Mouse (Mus musculus): ENCODE data around the gene Rnase11. TPM values are rescaled to one million over a fixed set of nuclear protein-coding genes. Genes with fewer than 3 reads are reported as not detected.
A peak's percentile ranks its signal among the peaks of the same experiment; 100 is the strongest.

The Rnase11 gene
- polyA plus RNA-seq, 1 experiment from 2014 or later = not detected

DNA sequence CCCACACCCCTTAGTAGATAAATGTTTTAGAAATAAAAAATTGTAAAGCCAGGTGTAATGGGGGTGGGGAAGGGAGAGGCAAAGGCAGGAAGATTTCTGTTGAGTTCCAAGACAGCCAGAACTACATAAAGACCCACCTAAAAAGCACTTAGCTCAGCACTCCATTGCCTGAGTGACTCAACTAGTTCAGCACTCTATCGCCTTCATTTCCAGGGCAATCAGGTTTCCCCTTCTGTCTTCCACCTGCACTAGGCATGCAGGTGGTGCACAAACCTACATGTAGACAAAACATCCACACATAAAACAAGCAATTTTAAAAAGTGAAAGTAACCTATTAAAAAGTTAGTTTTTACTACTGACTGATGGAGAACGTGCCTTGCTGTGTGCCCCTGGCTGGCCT, 35.1 kb upstream of the Rnase11 start:
- 0 out of 2 replicates have a peak, but pooled peaks cover 2% of the 10 kb centered on the region for H3K27me3 ChIP-seq (ENCODE audit: control insufficient read depth, insufficient read depth, low read length)
- H3K9ac ChIP-seq (ENCODE audit: low read depth, low read length) = no peak overlapping the region
- no peaks in the 10 kb centered on the region for H3K36me3 ChIP-seq (ENCODE audit: control insufficient read depth, insufficient read depth, low read length)
- WGBS = 90% methylated on average over 2 of the region's 2 CpGs
- no peaks in the 10 kb centered on the region for H3K9me3 ChIP-seq (ENCODE audit: control insufficient read depth, low read length)
- no peak overlapping the region for H3K4me2 ChIP-seq (replicated peaks; ENCODE audit: low read depth, low read length)
- no peaks in the 10 kb centered on the region for H3K4me1 ChIP-seq (replicated peaks; ENCODE audit: control insufficient read depth, insufficient read depth, low read length)
- DNase-seq (ENCODE audit: low spot score) (no peak), ATAC-seq (ENCODE audit: low FRiP score) (no peak)
- no peak overlapping the region for H3K4me3 ChIP-seq (ENCODE audit: low read depth, low read length)
- no peak overlapping the region for H3K27ac ChIP-seq (ENCODE audit: low read depth, low read length)

DNA sequence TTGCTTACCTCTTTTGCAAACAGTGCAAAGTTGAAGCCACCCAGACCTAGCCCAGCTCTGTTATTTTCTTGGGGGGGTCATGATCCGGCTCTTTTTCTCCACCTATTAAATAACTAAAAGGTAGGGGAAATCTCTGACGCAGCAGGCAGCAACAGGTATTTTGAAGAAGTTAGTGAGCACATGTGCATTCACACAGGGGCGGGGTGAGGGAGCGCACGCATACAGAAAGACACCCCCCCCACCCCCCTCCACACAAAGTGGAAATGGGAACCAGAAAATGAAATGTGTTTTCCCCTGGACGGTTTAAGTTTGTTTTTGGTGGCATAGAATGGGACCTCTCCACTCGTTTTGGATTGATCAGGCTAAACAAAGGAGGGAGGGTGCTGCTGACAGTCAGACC, 33.8 kb upstream of the Rnase11 start:
- no peaks in the 10 kb centered on the region for H3K36me3 ChIP-seq (ENCODE audit: control insufficient read depth, insufficient read depth, low read length)
- 0 out of 2 replicates have a peak, but pooled peaks cover 2% of the 10 kb centered on the region for H3K27me3 ChIP-seq (ENCODE audit: control insufficient read depth, insufficient read depth, low read length)
- DNase-seq (ENCODE audit: low spot score) (no peak), ATAC-seq (ENCODE audit: low FRiP score) (no peak)
- 0 out of 2 replicates have a peak overlapping the region, but pooled peaks have one; percentile 10 for H3K4me3 ChIP-seq (ENCODE audit: low read depth, low read length)
- H3K4me1 ChIP-seq (replicated peaks; ENCODE audit: control insufficient read depth, insufficient read depth, low read length) = no peaks in the 10 kb centered on the region
- no peak overlapping the region for H3K27ac ChIP-seq (ENCODE audit: low read depth, low read length)
- no peaks in the 10 kb centered on the region for H3K9me3 ChIP-seq (ENCODE audit: control insufficient read depth, low read length)
- 11% methylated on average over 7 of the region's 7 CpGs for WGBS
- H3K4me2 ChIP-seq (replicated peaks; ENCODE audit: low read depth, low read length) = peak overlapping the region; percentile 73
- no peak overlapping the region for H3K9ac ChIP-seq (ENCODE audit: low read depth, low read length)

DNA sequence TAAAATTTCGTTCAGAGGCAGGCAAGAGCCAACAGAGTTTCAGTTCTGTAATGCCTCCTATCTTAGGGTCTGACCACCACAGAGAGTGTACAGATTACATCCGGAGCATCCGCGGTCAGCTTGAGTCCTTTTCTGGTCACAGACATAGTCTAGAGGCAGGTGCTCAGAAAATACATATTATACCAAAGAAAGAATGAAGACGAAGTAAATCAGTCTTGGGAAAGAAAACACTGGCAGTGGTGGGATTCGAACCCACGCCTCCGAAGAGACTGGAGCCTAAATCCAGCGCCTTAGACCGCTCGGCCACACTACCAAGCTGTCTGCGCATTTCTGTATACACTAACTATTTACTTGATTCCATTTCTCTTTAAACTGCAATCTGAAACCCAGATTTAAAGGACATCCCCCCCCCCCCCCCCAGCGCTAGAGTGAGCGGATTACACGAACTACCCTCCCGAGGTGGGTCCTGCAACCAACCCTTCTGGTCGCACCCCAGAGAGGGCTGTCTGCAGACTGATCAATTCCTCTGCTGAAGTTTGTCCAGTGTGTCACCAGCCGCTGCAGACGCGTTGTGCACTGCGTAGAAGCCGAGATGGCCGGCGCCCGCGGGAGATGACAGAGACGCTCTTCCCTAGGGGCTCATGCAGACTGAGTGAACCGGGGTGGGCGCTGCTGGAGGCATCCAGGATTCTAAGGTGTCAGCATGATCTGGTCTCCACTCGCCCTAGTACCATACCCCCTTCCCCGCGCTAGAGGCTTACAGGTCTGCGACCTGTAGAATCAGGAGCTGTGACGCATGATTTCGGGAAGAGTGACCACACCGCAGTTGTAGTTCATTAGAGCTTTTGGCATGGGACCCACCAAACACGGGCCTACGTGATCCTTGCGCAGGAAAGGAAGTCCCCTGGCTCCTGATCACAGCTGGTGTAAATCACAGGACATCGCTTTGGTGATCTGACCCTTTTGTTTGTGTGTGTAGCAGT, 32.9 kb upstream of the Rnase11 start:
- H3K4me1 ChIP-seq (replicated peaks; ENCODE audit: control insufficient read depth, insufficient read depth, low read length) = no peaks in the 10 kb centered on the region
- peak overlapping the region; percentile 73 for H3K4me2 ChIP-seq (replicated peaks; ENCODE audit: low read depth, low read length)
- ATAC-seq (ENCODE audit: low FRiP score) (peak; percentile 77), DNase-seq (ENCODE audit: low spot score) (peak; percentile 79)
- H3K4me3 ChIP-seq (ENCODE audit: low read depth, low read length) = peak overlapping the region; percentile 47
- no peaks in the 10 kb centered on the region for H3K9me3 ChIP-seq (ENCODE audit: control insufficient read depth, low read length)
- 0 out of 2 replicates have a peak, but pooled peaks cover 2% of the 10 kb centered on the region for H3K27me3 ChIP-seq (ENCODE audit: control insufficient read depth, insufficient read depth, low read length)
- peak overlapping the region; percentile 24; the same call in 1 of the 2 replicates for H3K9ac ChIP-seq (ENCODE audit: low read depth, low read length)
- 4% methylated on average over 39 of the region's 40 CpGs for WGBS
- no peak overlapping the region for H3K27ac ChIP-seq (ENCODE audit: low read depth, low read length)
- no peaks in the 10 kb centered on the region for H3K36me3 ChIP-seq (ENCODE audit: control insufficient read depth, insufficient read depth, low read length)

DNA sequence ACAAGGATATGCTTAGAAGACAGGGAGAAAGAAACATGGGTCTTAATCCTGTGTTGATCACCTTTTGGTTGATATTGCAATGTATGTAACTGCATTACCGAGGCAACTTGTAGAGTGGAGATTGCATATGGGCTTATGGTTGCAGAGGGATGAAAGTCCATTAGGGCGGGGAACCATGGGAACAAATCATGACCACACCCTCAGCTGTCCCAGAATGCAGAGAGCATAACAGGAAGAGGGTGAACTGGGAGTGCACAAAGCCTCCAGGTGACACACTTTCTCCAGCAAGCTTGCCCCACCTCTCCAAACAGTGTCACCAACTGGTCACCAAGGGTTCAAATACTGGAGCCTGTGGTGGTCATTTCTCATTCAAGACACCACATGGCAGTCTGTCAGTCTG, 31.1 kb upstream of the Rnase11 start:
- ATAC-seq (ENCODE audit: low FRiP score) = no peak

DNA sequence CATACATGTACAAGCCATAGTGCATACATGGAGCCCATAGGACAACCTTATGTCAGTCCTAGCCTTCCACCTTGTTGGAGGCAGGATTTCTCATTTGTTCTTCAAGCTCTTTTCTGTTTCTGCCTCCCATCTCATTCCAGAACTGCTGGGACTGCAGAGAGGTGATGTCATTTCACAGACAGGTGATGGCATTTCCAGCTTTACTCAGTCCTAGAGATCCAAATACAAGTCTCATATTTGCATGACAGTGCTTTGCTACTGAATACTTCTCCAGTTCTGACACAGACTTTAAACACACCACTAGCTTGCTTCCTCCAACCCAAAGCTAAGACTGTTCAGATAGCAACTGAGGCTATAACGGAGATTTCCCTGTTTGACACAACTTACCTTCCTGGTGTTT, 29.2 kb upstream of the Rnase11 start:
- Histone ChIP-seq H3K4me1 (replicated peaks; ENCODE audit: control insufficient read depth, insufficient read depth, low read length) (no peaks in the 10 kb centered on the region), H3K9me3 (ENCODE audit: control insufficient read depth, low read length) (no peaks in the 10 kb centered on the region), H3K9ac (ENCODE audit: low read depth, low read length) (no peak overlapping the region), H3K4me2 (replicated peaks; ENCODE audit: low read depth, low read length) (no peak overlapping the region), H3K4me3 (ENCODE audit: low read depth, low read length) (no peak overlapping the region), H3K27me3 (ENCODE audit: control insufficient read depth, insufficient read depth, low read length) (0 out of 2 replicates have a peak, but pooled peaks cover 2% of the 10 kb centered on the region), H3K27ac (ENCODE audit: low read depth, low read length) (no peak overlapping the region), H3K36me3 (ENCODE audit: control insufficient read depth, insufficient read depth, low read length) (no peaks in the 10 kb centered on the region)
- ATAC-seq (ENCODE audit: low FRiP score) = no peak
- 78% methylated on average over 1 of the region's 1 CpGs for WGBS
- DNase-seq (ENCODE audit: low spot score) = no peak

More for the DNA sequence above, 31.1 kb upstream of the Rnase11 start:
- Histone ChIP-seq H3K4me1 (replicated peaks; ENCODE audit: control insufficient read depth, insufficient read depth, low read length) (no peaks in the 10 kb centered on the region), H3K9ac (ENCODE audit: low read depth, low read length) (no peak overlapping the region), H3K27me3 (ENCODE audit: control insufficient read depth, insufficient read depth, low read length) (0 out of 2 replicates have a peak, but pooled peaks cover 2% of the 10 kb centered on the region), H3K4me3 (ENCODE audit: low read depth, low read length) (no peak overlapping the region), H3K27ac (ENCODE audit: low read depth, low read length) (no peak overlapping the region), H3K4me2 (replicated peaks; ENCODE audit: low read depth, low read length) (no peak overlapping the region), H3K36me3 (ENCODE audit: control insufficient read depth, insufficient read depth, low read length) (no peaks in the 10 kb centered on the region), H3K9me3 (ENCODE audit: control insufficient read depth, low read length) (no peaks in the 10 kb centered on the region)
- no peak for DNase-seq (ENCODE audit: low spot score)
- 96% methylated on average over 2 of the region's 2 CpGs for WGBS

DNA sequence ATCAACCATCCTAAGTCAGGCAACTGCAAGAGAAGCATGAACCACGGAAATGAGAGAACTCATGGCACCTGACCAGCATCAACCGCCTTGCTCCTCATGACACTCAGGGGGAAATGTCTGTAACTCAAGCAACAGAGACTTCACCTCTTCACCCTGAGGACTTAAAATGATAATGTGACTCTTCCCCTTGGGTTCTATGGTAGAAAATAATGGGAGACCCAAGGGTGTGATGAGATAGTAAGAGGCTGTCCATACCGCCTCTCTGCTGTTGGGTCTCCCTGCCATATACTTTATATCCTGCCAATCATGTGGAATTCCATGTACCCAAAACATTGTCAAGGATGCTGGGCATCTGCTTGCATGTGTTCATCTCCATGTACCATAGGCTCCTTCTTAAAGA, 24.4 kb upstream of the Rnase11 start, which contains the start of gene Olfr750:
Gene Olfr750, minus strand, starts transcription at position 101 of the 400 bp plus-strand sequence.
- H3K4me2 ChIP-seq (replicated peaks; ENCODE audit: low read depth, low read length) = no peak within 1 kb of the TSS
- ATAC-seq (ENCODE audit: low FRiP score) (no peak), DNase-seq (ENCODE audit: low spot score) (no peak)
- no peak within 1 kb of the TSS for H3K27ac ChIP-seq (ENCODE audit: low read depth, low read length)
- WGBS = 87% methylated on average over 3 of the region's 3 CpGs
- H3K9me3 ChIP-seq (ENCODE audit: control insufficient read depth, low read length) = no peaks in the 10 kb centered on the region
- H3K4me3 ChIP-seq (ENCODE audit: low read depth, low read length) = no peak within 1 kb of the TSS
- no peaks in the 10 kb centered on the region for H3K36me3 ChIP-seq (ENCODE audit: control insufficient read depth, insufficient read depth, low read length)
- no peak within 1 kb of the TSS for H3K9ac ChIP-seq (ENCODE audit: low read depth, low read length)
- H3K27me3 ChIP-seq (ENCODE audit: control insufficient read depth, insufficient read depth, low read length) = no peaks in the 10 kb centered on the region
- no peaks in the 10 kb centered on the region for H3K4me1 ChIP-seq (replicated peaks; ENCODE audit: control insufficient read depth, insufficient read depth, low read length)

DNA sequence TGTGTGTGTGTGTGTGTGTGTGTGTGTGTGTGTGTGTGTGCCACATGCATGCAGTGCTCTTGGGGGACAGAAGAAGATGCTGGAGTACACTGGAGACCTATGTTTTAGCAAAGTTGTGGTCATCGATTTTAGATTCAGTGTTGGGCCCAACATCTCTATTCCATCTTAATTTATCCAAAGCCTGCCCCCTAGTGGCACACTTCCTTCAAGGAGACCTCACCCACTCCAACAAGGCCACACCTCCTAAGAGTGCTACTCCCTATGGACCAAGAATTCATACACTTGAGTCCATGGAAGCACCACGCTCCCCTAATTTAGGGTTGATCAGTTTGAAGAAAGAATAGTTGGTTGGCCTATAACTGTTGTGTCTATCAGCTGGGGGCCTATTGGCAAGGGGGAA, 19.7 kb upstream of the Rnase11 start:
- H3K4me1 ChIP-seq (replicated peaks; ENCODE audit: control insufficient read depth, insufficient read depth, low read length) = no peaks in the 10 kb centered on the region
- no peak overlapping the region for H3K4me2 ChIP-seq (replicated peaks; ENCODE audit: low read depth, low read length)
- H3K9ac ChIP-seq (ENCODE audit: low read depth, low read length) = no peak overlapping the region
- no peaks in the 10 kb centered on the region for H3K36me3 ChIP-seq (ENCODE audit: control insufficient read depth, insufficient read depth, low read length)
- H3K9me3 ChIP-seq (ENCODE audit: control insufficient read depth, low read length) = no peaks in the 10 kb centered on the region
- DNase-seq (ENCODE audit: low spot score) (peak; percentile 62), ATAC-seq (ENCODE audit: low FRiP score) (no peak)
- WGBS = 82% methylated on average over 2 of the region's 2 CpGs
- H3K27me3 ChIP-seq (ENCODE audit: control insufficient read depth, insufficient read depth, low read length) = no peaks in the 10 kb centered on the region
- no peak overlapping the region for H3K27ac ChIP-seq (ENCODE audit: low read depth, low read length)
- no peak overlapping the region for H3K4me3 ChIP-seq (ENCODE audit: low read depth, low read length)

DNA sequence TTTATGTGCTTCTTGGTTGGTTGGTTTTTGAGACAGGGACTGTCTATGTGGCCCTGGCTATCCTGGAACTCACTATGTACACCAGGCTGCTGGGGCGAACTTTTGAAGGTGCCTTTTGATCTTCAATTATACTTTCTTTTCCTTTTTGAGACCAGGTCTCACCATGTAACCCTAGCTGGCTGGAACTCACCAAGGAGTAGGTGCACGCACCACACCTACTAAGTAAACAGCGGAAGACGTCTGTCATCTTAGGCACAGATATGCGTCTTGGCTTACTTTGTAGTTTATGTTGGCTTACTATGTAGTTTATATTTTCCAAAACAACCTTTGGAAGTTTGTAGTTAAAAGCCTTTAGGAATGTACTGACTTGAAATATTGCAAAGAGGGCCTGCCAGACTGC, 19.0 kb upstream of the Rnase11 start:
- no peak for ATAC-seq (ENCODE audit: low FRiP score)
- H3K4me2 ChIP-seq (replicated peaks; ENCODE audit: low read depth, low read length) = no peak overlapping the region

More for the DNA sequence above, 19.0 kb upstream of the Rnase11 start:
- Histone ChIP-seq H3K36me3 (ENCODE audit: control insufficient read depth, insufficient read depth, low read length) (no peaks in the 10 kb centered on the region), H3K4me1 (replicated peaks; ENCODE audit: control insufficient read depth, insufficient read depth, low read length) (no peaks in the 10 kb centered on the region), H3K27me3 (ENCODE audit: control insufficient read depth, insufficient read depth, low read length) (no peaks in the 10 kb centered on the region), H3K4me3 (ENCODE audit: low read depth, low read length) (no peak overlapping the region), H3K9ac (ENCODE audit: low read depth, low read length) (no peak overlapping the region), H3K9me3 (ENCODE audit: control insufficient read depth, low read length) (no peaks in the 10 kb centered on the region), H3K27ac (ENCODE audit: low read depth, low read length) (no peak overlapping the region)
- 91% methylated on average over 5 of the region's 5 CpGs for WGBS
- no peak for DNase-seq (ENCODE audit: low spot score)

All from hindbrain, embryonic 11.5 days (tissue).